Mouse (Mus musculus) limb, embryonic 11.5 days (tissue): Measurements from ENCODE around the gene Lpar2. TPM values are rescaled to one million over a fixed set of nuclear protein-coding genes. Genes with fewer than 3 reads are reported as not detected.
A peak's percentile ranks its signal among the peaks of the same experiment; 100 is the strongest.

Source experiments
- ATAC-seq: fragments of 200-750 bp; cut with Nextera tagmentation; 2 replicates; pipeline ENCODE4 v1.8.0; 2017; ENCODE audit warnings: low read depth; ENCODE audit not compliant: insufficient number of reproducible peaks, low FRiP score, low TSS enrichment
- DNase-seq: peaks from one replicate; pipeline ENCODE4 v3.0.0-alpha.2; 2015; ENCODE audit warnings: low spot score
- H3K27ac ChIP-seq: fragments of 300-500 bp; sonication (generic); replicated peaks from 2 replicates; pipeline ENCODE4 v1.5.1; 2014; ENCODE audit warnings: low read depth, mild to moderate bottlenecking, low read length
- H3K27me3 ChIP-seq: fragments of 300-500 bp; sonication (generic); 2 replicates; pipeline ENCODE4 v1.6.1; 2014; ENCODE audit warnings: mild to moderate bottlenecking, low read length, mixed read lengths; ENCODE audit not compliant: control insufficient read depth, insufficient read depth
- H3K36me3 ChIP-seq: fragments of 300-500 bp; sonication (generic); 2 replicates; pipeline ENCODE4 v1.6.1; 2014; ENCODE audit warnings: mild to moderate bottlenecking, low read length, moderate library complexity, mixed read lengths; ENCODE audit not compliant: control insufficient read depth, insufficient read depth
- H3K4me1 ChIP-seq: fragments of 300-500 bp; sonication (generic); 2 replicates; pipeline ENCODE4 v1.6.1; 2014; ENCODE audit warnings: low read length, mixed read lengths; ENCODE audit not compliant: control insufficient read depth, insufficient read depth
- H3K4me2 ChIP-seq: fragments of 300-500 bp; sonication (generic); 2 replicates; pipeline ENCODE4 v1.6.1; 2014; ENCODE audit warnings: low read depth, mild to moderate bottlenecking, moderate library complexity; ENCODE audit not compliant: severe bottlenecking
- H3K4me3 ChIP-seq: fragments of 300-500 bp; sonication (generic); 2 replicates; pipeline ENCODE4 v1.5.1; 2014; ENCODE audit warnings: low read depth, low read length
- H3K9ac ChIP-seq: fragments of 300-500 bp; sonication (generic); 2 replicates; pipeline ENCODE4 v1.6.1; 2014; ENCODE audit warnings: mild to moderate bottlenecking, low read length
- H3K9me3 ChIP-seq: fragments of 300-500 bp; sonication (generic); 2 replicates; pipeline ENCODE4 v1.6.1; 2016; ENCODE audit warnings: low read length; ENCODE audit not compliant: control insufficient read depth
- WGBS: fragments of 180-500 bp; shearing (Covaris S2); extraction: QIAGEN DNeasy Blood & Tissue Kit; methylation state at CpG from one replicate; pipeline ENCODE4 v1.1.7; 2014; 5-methylcytosine and 5-hydroxymethylcytosine counted together
- polyA plus RNA-seq: library from polyadenylated mRNA; unstranded; fragments of >200 nt; fragmentation: Nextera tagmentation; extraction: Ambion mirVana; gene quantifications from 2 replicates; pipeline ENCODE4 v1.2.1, GENCODE M21; 2014

Gene Lpar2
- polyA plus RNA-seq, 1 experiment from 2014 or later = 2.3 TPM

DNA sequence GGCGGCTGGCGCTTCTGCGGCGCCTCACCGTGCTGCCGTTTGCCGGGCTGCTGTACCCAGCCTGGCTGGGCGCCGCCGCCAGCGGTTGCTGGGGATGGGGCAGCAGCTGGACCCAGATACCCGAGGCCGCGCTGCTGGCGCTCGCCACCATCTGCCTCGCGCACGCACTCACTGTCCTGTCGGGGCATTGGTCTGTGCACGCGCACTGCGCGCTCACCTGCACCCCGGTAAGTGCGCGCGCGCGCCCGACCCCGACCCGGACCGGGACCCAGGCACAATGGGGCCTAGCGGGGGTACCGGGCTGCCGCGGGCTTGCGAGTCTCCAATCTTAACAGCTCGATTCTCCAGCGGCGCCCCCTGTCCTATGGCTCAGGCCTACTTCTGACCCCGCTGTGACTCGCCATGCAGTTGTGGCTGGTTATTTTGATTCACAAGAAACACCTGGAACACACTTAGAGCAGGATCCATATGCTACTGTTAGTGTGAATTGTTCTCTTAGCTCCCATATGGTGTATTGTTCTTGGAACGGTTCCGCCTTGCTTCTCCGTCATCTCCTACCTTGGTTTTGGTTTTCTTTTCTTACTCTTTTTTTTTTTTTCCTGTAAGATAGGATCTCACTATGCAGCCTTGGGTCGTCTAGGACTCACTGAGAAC, 30.7 kb upstream of the Lpar2 start:
- peak overlapping the region; percentile 86 for H3K4me2 ChIP-seq
- peaks cover 9% of the 10 kb centered on the region; the same call in 1 of the 2 replicates for H3K36me3 ChIP-seq
- H3K27me3 ChIP-seq = no peaks in the 10 kb centered on the region
- H3K9ac ChIP-seq = peak overlapping the region; percentile 95
- peaks cover 17% of the 10 kb centered on the region for H3K4me1 ChIP-seq
- under 1% methylated on average over 45 of the region's 48 CpGs for WGBS
- H3K27ac ChIP-seq = peak overlapping the region; percentile 77
- H3K9me3 ChIP-seq = no peaks in the 10 kb centered on the region
- H3K4me3 ChIP-seq = peak overlapping the region; percentile 88
- DNase-seq (peak; percentile 73), ATAC-seq (peak; percentile 58)

GRCm38 (mm10) chr8:69793666-69794065, 28.6 kb upstream of the Lpar2 start:
- ATAC-seq (no peak), DNase-seq (no peak)
- Histone ChIP-seq H3K9ac (no peak overlapping the region), H3K4me3 (no peak overlapping the region), H3K4me1 (peaks cover 17% of the 10 kb centered on the region), H3K9me3 (no peaks in the 10 kb centered on the region), H3K27me3 (no peaks in the 10 kb centered on the region), H3K4me2 (no peak overlapping the region), H3K27ac (no peak overlapping the region), H3K36me3 (peaks cover 27% of the 10 kb centered on the region)
- 96% methylated on average over 4 of the region's 4 CpGs for WGBS

GRCm38 (mm10) chr8:69794096-69794495, 28.1 kb upstream of the Lpar2 start:
- Histone ChIP-seq H3K4me2 (no peak overlapping the region), H3K9me3 (no peaks in the 10 kb centered on the region), H3K4me3 (no peak overlapping the region), H3K9ac (no peak overlapping the region), H3K36me3 (peaks cover 31% of the 10 kb centered on the region), H3K4me1 (peaks cover 17% of the 10 kb centered on the region), H3K27me3 (no peaks in the 10 kb centered on the region), H3K27ac (no peak overlapping the region)
- ATAC-seq = no peak
- WGBS = 96% methylated on average over 3 of the region's 3 CpGs
- no peak for DNase-seq

DNA sequence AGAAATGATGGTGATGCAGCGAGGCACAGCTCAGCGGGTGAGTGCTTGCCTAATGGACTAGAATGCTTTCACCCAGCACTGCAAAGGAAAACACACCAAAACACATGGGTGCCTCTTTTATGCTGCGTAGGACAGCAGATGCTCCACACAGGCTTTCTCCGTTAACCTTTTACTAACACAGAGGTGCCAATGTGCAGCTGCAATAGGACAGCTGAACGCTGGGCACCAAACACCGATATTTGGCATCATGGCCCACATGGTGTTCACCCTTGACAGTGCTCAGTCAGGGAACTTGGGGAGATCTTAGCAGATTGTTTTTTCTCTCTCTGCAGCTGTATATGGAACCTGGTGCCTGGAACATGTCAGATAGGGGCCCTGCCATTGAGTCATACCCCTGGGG, 27.3 kb upstream of the Lpar2 start:
- no peak overlapping the region for H3K4me2 ChIP-seq
- H3K4me3 ChIP-seq = no peak overlapping the region
- 94% methylated on average over 6 of the region's 6 CpGs for whole genome bisulfite sequencing
- DNase-seq (no peak), ATAC-seq (no peak)
- H3K36me3 ChIP-seq = peaks cover 39% of the 10 kb centered on the region
- H3K4me1 ChIP-seq = peaks cover 14% of the 10 kb centered on the region
- H3K9ac ChIP-seq = no peak overlapping the region
- H3K27ac ChIP-seq = no peak overlapping the region
- no peaks in the 10 kb centered on the region for H3K27me3 ChIP-seq
- H3K9me3 ChIP-seq = no peaks in the 10 kb centered on the region

DNA sequence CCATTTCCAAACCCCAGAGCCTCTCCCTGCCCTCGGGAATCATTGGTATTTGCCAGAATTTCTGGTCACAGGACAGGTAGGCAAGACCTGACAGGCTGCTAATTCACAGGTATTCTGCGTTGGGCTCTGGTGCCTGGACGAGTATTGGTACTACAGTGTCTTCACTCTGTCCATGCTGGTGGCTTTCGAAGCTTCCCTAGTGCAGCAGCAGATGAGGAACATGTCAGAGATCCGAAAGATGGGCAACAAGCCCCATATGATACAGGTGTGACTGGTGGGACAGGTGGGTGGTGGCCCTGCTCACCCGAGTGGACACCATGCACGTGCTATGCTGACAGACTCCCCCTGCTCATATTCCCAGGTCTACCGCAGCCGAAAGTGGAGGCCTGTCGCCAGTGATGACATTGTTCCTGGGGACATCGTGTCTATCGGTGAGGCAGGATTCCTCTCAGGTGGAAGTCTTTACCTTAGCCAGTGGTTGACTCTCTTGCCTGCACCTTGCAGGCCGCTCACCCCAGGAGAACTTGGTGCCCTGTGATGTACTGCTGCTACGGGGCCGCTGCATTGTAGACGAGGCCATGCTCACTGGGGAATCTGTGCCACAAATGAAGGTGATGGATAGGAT, 25.4 kb upstream of the Lpar2 start:
- H3K9me3 ChIP-seq = no peaks in the 10 kb centered on the region
- no peak overlapping the region for H3K4me3 ChIP-seq
- H3K4me2 ChIP-seq = no peak overlapping the region
- no peaks in the 10 kb centered on the region for H3K27me3 ChIP-seq
- no peak overlapping the region for H3K27ac ChIP-seq
- 96% methylated on average over 16 of the region's 16 CpGs for WGBS
- H3K36me3 ChIP-seq = peaks cover 52% of the 10 kb centered on the region
- no peak overlapping the region for H3K9ac ChIP-seq
- peaks cover 10% of the 10 kb centered on the region for H3K4me1 ChIP-seq
- ATAC-seq = no peak
- no peak for DNase-seq

DNA sequence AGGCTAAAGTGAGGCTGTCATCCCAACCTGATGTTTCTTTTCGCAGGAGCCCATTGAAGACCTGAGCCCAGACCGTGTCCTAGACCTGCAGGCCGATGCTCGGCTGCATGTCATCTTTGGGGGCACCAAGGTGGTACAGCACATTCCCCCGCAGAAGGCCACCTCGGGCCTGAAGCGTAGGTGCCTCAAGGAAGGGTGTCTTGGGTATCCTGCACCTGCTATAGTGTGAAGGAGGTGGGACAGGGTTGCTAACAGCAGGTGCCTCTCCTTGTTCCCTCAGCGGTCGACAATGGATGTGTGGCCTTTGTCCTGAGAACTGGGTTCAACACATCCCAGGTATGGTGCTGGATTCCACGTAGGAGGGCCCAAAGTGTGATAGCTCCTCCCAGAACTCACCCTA, 24.6 kb upstream of the Lpar2 start:
- 93% methylated on average over 10 of the region's 10 CpGs for WGBS
- peaks cover 59% of the 10 kb centered on the region for H3K36me3 ChIP-seq

DNA sequence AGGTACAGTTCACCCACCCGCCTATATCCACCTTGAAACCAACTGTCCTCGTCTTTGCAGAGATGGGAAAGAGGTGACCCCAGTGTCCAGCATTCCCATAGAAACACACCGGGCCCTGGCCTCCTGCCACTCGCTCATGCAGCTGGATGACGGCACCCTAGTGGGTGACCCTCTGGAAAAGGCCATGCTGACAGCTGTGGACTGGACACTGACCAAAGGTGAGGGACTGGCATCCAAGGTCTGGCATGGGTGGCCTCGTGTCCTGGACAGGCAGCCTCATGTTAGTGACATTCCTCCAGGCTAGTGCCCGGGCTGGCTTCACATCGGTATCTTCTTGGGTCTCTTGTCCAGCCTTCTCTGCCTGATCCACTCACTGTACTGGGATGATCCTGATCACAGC, 23.0 kb upstream of the Lpar2 start:
- no peaks in the 10 kb centered on the region for H3K9me3 ChIP-seq
- no peaks in the 10 kb centered on the region for H3K27me3 ChIP-seq
- H3K4me3 ChIP-seq = no peak overlapping the region
- ATAC-seq (no peak), DNase-seq (no peak)
- no peak overlapping the region for H3K9ac ChIP-seq
- H3K36me3 ChIP-seq = peaks cover 70% of the 10 kb centered on the region
- no peak overlapping the region for H3K4me2 ChIP-seq
- no peaks in the 10 kb centered on the region for H3K4me1 ChIP-seq
- 94% methylated on average over 8 of the region's 8 CpGs for WGBS
- H3K27ac ChIP-seq = no peak overlapping the region

More for the DNA sequence above, 24.6 kb upstream of the Lpar2 start:
- no peak overlapping the region for H3K9ac ChIP-seq
- no peak overlapping the region for H3K27ac ChIP-seq
- DNase-seq = no peak
- H3K27me3 ChIP-seq = no peaks in the 10 kb centered on the region
- no peaks in the 10 kb centered on the region for H3K9me3 ChIP-seq
- ATAC-seq = no peak
- peaks cover 1% of the 10 kb centered on the region for H3K4me1 ChIP-seq
- no peak overlapping the region for H3K4me3 ChIP-seq
- H3K4me2 ChIP-seq = no peak overlapping the region

DNA sequence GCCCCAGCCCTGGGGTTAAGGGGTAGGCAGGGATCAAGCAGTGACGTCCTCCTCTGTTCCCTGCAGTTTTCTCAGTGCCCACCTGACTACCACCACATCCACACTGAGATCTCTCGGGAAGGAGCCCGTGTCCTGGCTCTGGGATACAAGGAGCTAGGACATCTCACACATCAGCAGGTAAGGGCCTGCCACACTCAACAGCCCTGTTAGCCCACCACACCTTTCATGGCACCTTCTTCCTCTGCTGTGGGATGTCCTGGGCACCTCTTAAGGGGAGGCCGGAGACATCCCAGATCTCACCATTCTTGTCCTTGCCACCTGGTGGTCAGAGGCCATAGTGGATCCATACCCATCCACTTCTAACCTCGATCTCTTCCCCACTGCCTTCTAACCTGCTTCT, 22.3 kb upstream of the Lpar2 start:
- DNase-seq = no peak
- no peak overlapping the region for H3K4me3 ChIP-seq
- no peaks in the 10 kb centered on the region for H3K9me3 ChIP-seq
- peaks cover 67% of the 10 kb centered on the region for H3K36me3 ChIP-seq
- H3K9ac ChIP-seq = no peak overlapping the region
- no peak for ATAC-seq
- no peak overlapping the region for H3K27ac ChIP-seq
- no peak overlapping the region for H3K4me2 ChIP-seq
- no peaks in the 10 kb centered on the region for H3K27me3 ChIP-seq
- 93% methylated on average over 5 of the region's 5 CpGs for WGBS
- no peaks in the 10 kb centered on the region for H3K4me1 ChIP-seq
